Mouse (Mus musculus) midbrain, embryonic 10.5 days (tissue): ENCODE data around the gene Trmu. TPM values are rescaled to one million over a fixed set of nuclear protein-coding genes. Genes with fewer than 3 reads are reported as not detected.
"Not testable (repeated sequence)": the region's sequence is repeated elsewhere in the genome, so short reads cannot be mapped to it uniquely, and the experiment has no call there.

Experiments used
- DNase-seq: peaks from one replicate; pipeline ENCODE4 v3.0.0-alpha.2; 2017; ENCODE audit warnings: low spot score
- H3K27ac ChIP-seq: fragments of 300-500 bp; sonication (generic); replicated peaks from 2 replicates; pipeline ENCODE4 v1.5.1; 2016; ENCODE audit warnings: mild to moderate bottlenecking
- H3K27me3 ChIP-seq: fragments of 300-500 bp; sonication (generic); 2 replicates; pipeline ENCODE4 v1.6.1; 2016; ENCODE audit warnings: low read depth, mild to moderate bottlenecking; ENCODE audit not compliant: poor library complexity, severe bottlenecking
- H3K36me3 ChIP-seq: fragments of 300-500 bp; sonication (generic); 2 replicates; pipeline ENCODE4 v1.6.1; 2016; ENCODE audit warnings: mild to moderate bottlenecking, moderate library complexity
- H3K4me1 ChIP-seq: fragments of 300-500 bp; sonication (generic); 2 replicates; pipeline ENCODE4 v1.6.1; 2016
- H3K4me3 ChIP-seq: fragments of 300-500 bp; sonication (generic); 2 replicates; pipeline ENCODE4 v1.5.1; 2016; ENCODE audit warnings: mild to moderate bottlenecking, moderate library complexity
- H3K9me3 ChIP-seq: fragments of 300-500 bp; sonication (generic); replicated peaks from 2 replicates; pipeline ENCODE4 v1.6.1; 2016; ENCODE audit warnings: mild to moderate bottlenecking
- WGBS: fragments of 180-500 bp; shearing (Covaris S2); methylation state at CpG from one replicate; pipeline ENCODE4 v1.1.7; 2016; 5-methylcytosine and 5-hydroxymethylcytosine counted together
- polyA plus RNA-seq: library from polyadenylated mRNA; unstranded; fragments of >200 nt; fragmentation: Nextera tagmentation; extraction: Ambion mirVana; gene quantifications from 2 replicates; pipeline ENCODE4 v1.2.1, GENCODE M21; 2016

Gene Trmu
- polyA plus RNA-seq, 1 experiment from 2014 or later, result 36.3 TPM

- not testable (repeated sequence) for DNase-seq, H3K4me1 ChIP-seq
- peaks cover 97% of the 10 kb centered on the region for H3K36me3 ChIP-seq
Measured at GRCm38 (mm10) chr15:85865913-85866312, 13.2 kb upstream of the Trmu start.

GRCm38 (mm10) chr15:85867696-85868095 is 11.4 kb upstream of the Trmu start:
- no peaks in the 10 kb centered on the region for H3K9me3 ChIP-seq
- no peaks in the 10 kb centered on the region for H3K27me3 ChIP-seq
- no peaks in the 10 kb centered on the region for H3K4me1 ChIP-seq
- WGBS, result 58% methylated on average over 6 of the region's 6 CpGs
- no peak overlapping the region for H3K4me3 ChIP-seq
- DNase-seq, result peak; percentile 61
- peaks cover 100% of the 10 kb centered on the region for H3K36me3 ChIP-seq
- H3K27ac ChIP-seq, result no peak overlapping the region

More at GRCm38 (mm10) chr15:85865913-85866312, 13.2 kb upstream of the Trmu start:
- not testable (repeated sequence) for H3K27me3 ChIP-seq, H3K9me3 ChIP-seq, H3K4me3 ChIP-seq, H3K27ac ChIP-seq
- 97% methylated on average over 7 of the region's 7 CpGs for WGBS

- H3K27me3 ChIP-seq, result no peaks in the 10 kb centered on the region
- no peak overlapping the region for H3K4me3 ChIP-seq
- 92% methylated on average over 7 of the region's 7 CpGs for WGBS
- H3K36me3 ChIP-seq, result peaks cover 56% of the 10 kb centered on the region
- DNase-seq, result no peak
- no peak overlapping the region for H3K27ac ChIP-seq
- H3K4me1 ChIP-seq, result peaks cover 23% of the 10 kb centered on the region
- H3K9me3 ChIP-seq, result no peaks in the 10 kb centered on the region
Measured at GRCm38 (mm10) chr15:85877336-85877735, 1.8 kb upstream of the Trmu start.

- Histone ChIP-seq H3K36me3 (peaks cover 56% of the 10 kb centered on the region), H3K4me3 (peak overlapping the region; percentile 66), H3K27ac (peak overlapping the region; percentile 91), H3K27me3 (no peaks in the 10 kb centered on the region), H3K4me1 (peaks cover 23% of the 10 kb centered on the region), H3K9me3 (no peaks in the 10 kb centered on the region)
- no peak for DNase-seq
- WGBS, result 2% methylated on average over 18 of the region's 18 CpGs
Measured at GRCm38 (mm10) chr15:85879498-85879895, 385 bp downstream of the Trmu start.

GRCm38 (mm10) chr15:85885606-85886005 is 6.5 kb downstream of the Trmu start:
- no peaks in the 10 kb centered on the region for H3K9me3 ChIP-seq
- no peak overlapping the region for H3K27ac ChIP-seq
- H3K4me3 ChIP-seq, result no peak overlapping the region
- WGBS, result 83% methylated on average over 5 of the region's 5 CpGs
- H3K27me3 ChIP-seq, result no peaks in the 10 kb centered on the region
- peaks cover 72% of the 10 kb centered on the region for H3K36me3 ChIP-seq
- 0 out of 2 replicates have a peak, but pooled peaks cover under 1% of the 10 kb centered on the region for H3K4me1 ChIP-seq
- no peak for DNase-seq

- H3K9me3 ChIP-seq, result no peaks in the 10 kb centered on the region
- H3K36me3 ChIP-seq, result peaks cover 88% of the 10 kb centered on the region
- 91% methylated on average over 4 of the region's 4 CpGs for WGBS
- no peak overlapping the region for H3K4me3 ChIP-seq
- H3K4me1 ChIP-seq, result no peaks in the 10 kb centered on the region
- no peak for DNase-seq
- H3K27me3 ChIP-seq, result no peaks in the 10 kb centered on the region
- H3K27ac ChIP-seq, result no peak overlapping the region
Measured at GRCm38 (mm10) chr15:85889235-85889634, 10.1 kb downstream of the Trmu start.

GRCm38 (mm10) chr15:85891971-85892370 is 12.9 kb downstream of the Trmu start:
- peaks cover 88% of the 10 kb centered on the region for H3K36me3 ChIP-seq
- no peak for DNase-seq
- 92% methylated on average over 10 of the region's 10 CpGs for WGBS

GRCm38 (mm10) chr15:85892498-85893118 is 13.5 kb downstream of the Trmu start:
- Histone ChIP-seq H3K4me1 (no peaks in the 10 kb centered on the region), H3K36me3 (peaks cover 94% of the 10 kb centered on the region), H3K9me3 (no peaks in the 10 kb centered on the region), H3K4me3 (no peak overlapping the region), H3K27me3 (no peaks in the 10 kb centered on the region), H3K27ac (0 out of 2 replicates have a peak overlapping the region, but pooled peaks have one; percentile 4)
- DNase-seq, result no peak
- WGBS, result 84% methylated on average over 13 of the region's 13 CpGs

More at GRCm38 (mm10) chr15:85891971-85892370, 12.9 kb downstream of the Trmu start:
- Histone ChIP-seq H3K27me3 (no peaks in the 10 kb centered on the region), H3K27ac (no peak overlapping the region), H3K9me3 (no peaks in the 10 kb centered on the region), H3K4me3 (no peak overlapping the region), H3K4me1 (no peaks in the 10 kb centered on the region)

GRCm38 (mm10) chr15:85893871-85894270 is 14.8 kb downstream of the Trmu start:
- H3K4me1 ChIP-seq, result no peaks in the 10 kb centered on the region
- no peaks in the 10 kb centered on the region for H3K9me3 ChIP-seq
- WGBS, result 89% methylated on average over 7 of the region's 7 CpGs
- DNase-seq, result no peak
- H3K4me3 ChIP-seq, result no peak overlapping the region
- H3K27me3 ChIP-seq, result no peaks in the 10 kb centered on the region
- H3K27ac ChIP-seq, result no peak overlapping the region
- peaks cover 94% of the 10 kb centered on the region for H3K36me3 ChIP-seq

GRCm38 (mm10) chr15:85896284-85896683 is 17.2 kb downstream of the Trmu start:
- H3K36me3 ChIP-seq, result peaks cover 99% of the 10 kb centered on the region
- H3K9me3 ChIP-seq, result no peaks in the 10 kb centered on the region
- peak; percentile 80 for DNase-seq
- no peaks in the 10 kb centered on the region for H3K4me1 ChIP-seq
- WGBS, result 16% methylated on average over 8 of the region's 8 CpGs
- no peaks in the 10 kb centered on the region for H3K27me3 ChIP-seq
- no peak overlapping the region for H3K4me3 ChIP-seq
- H3K27ac ChIP-seq, result no peak overlapping the region

GRCm38 (mm10) chr15:85897113-85897512 is 18.0 kb downstream of the Trmu start:
- no peak for DNase-seq
- Histone ChIP-seq H3K9me3 (no peaks in the 10 kb centered on the region), H3K27ac (no peak overlapping the region), H3K36me3 (peaks cover 99% of the 10 kb centered on the region), H3K4me3 (no peak overlapping the region), H3K4me1 (no peaks in the 10 kb centered on the region), H3K27me3 (no peaks in the 10 kb centered on the region)
- WGBS, result 89% methylated on average over 10 of the region's 10 CpGs

- H3K36me3 ChIP-seq, result peaks cover 96% of the 10 kb centered on the region
- no peaks in the 10 kb centered on the region for H3K4me1 ChIP-seq
- no peak for DNase-seq
- no peak overlapping the region for H3K27ac ChIP-seq
- H3K4me3 ChIP-seq, result no peak overlapping the region
- no peaks in the 10 kb centered on the region for H3K27me3 ChIP-seq
- WGBS, result 71% methylated on average over 6 of the region's 6 CpGs
- no peaks in the 10 kb centered on the region for H3K9me3 ChIP-seq
Measured at GRCm38 (mm10) chr15:85899396-85899795, 20.3 kb downstream of the Trmu start.

- 95% methylated on average over 8 of the region's 8 CpGs for WGBS
- no peak for DNase-seq
Measured at GRCm38 (mm10) chr15:85900318-85900717, 21.2 kb downstream of the Trmu start.

More at GRCm38 (mm10) chr15:85900318-85900717, 21.2 kb downstream of the Trmu start:
- H3K27me3 ChIP-seq, result no peaks in the 10 kb centered on the region
- no peak overlapping the region for H3K27ac ChIP-seq
- H3K4me3 ChIP-seq, result no peak overlapping the region
- no peaks in the 10 kb centered on the region for H3K9me3 ChIP-seq
- H3K36me3 ChIP-seq, result peaks cover 96% of the 10 kb centered on the region
- H3K4me1 ChIP-seq, result no peaks in the 10 kb centered on the region
